ENCODE assay signal across 28 mouse cellular contexts in the genomic region with DNA sequence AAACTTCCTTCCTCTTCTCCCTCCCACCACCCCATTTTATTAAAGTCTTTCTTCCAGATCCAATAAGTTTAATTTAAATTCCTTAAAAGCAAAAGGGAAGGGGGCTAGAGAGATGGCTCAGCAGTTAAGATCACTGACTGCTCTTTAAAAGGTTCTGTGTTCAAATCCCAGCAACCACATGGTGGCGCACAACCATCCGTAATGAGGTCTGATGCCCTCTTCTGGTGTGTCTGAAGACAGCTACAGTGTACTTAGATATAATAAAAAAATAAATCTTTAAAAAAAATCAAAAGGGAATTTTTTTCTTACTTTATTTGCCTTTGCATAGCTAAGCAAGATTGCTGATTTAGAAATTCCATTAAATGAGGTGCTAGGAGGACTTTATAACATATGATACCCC. TPM values are rescaled to one million over a fixed set of nuclear protein-coding genes. Genes with fewer than 3 reads are reported as not detected.
DNase-seq lines count a peak whose midpoint lies in the region; ATAC-seq and TF ChIP-seq lines count a peak whose summit lies in the region.
"Had no signal": no experiment of that assay in that cellular context is flagged by ENCODE, and none has a peak within 500 bp of the region (broad histone marks: within the 10 kb centered on the region; RNA-seq: fewer than 3 reads in every experiment).

No protein-coding gene starts in this region.

- no peak overlapping the region for H3K9ac ChIP-seq in heart, adult 2 months (ENCODE audit: low read depth, low read length)
- H3K9ac ChIP-seq in midbrain, postnatal 0 days (replicated peaks; ENCODE audit: low read length, poor library complexity, severe bottlenecking), result no peak overlapping the region
- H3K9ac ChIP-seq in midbrain, embryonic 14.5 days (replicated peaks; ENCODE audit: low read length), result no peak overlapping the region
- H3K9ac ChIP-seq: embryonic facial prominence, embryonic 12.5 days; embryonic facial prominence, embryonic 15.5 days; forebrain, embryonic 15.5 days; heart, embryonic 13.5 days; hindbrain, embryonic 14.5 days had no signal

- WGBS in heart, adult 2 months, result 92% methylated on average over 2 of the region's 2 CpGs
- 98% methylated on average over 2 of the region's 2 CpGs for WGBS in midbrain, postnatal 0 days
- 92% methylated on average over 2 of the region's 2 CpGs for WGBS in midbrain, embryonic 14.5 days

- no peaks in the 10 kb centered on the region for H3K9me3 ChIP-seq in midbrain, postnatal 0 days (ENCODE audit: low read length)
- no peaks in the 10 kb centered on the region for H3K9me3 ChIP-seq in midbrain, embryonic 14.5 days (ENCODE audit: control insufficient read depth, low read length)
- H3K9me3 ChIP-seq: embryonic facial prominence, embryonic 12.5 days; embryonic facial prominence, embryonic 15.5 days; forebrain, embryonic 15.5 days; heart, embryonic 10.5 days; heart, embryonic 13.5 days had no signal

- no peak for TF ChIP-seq POLR2A in heart, adult 2 months (IDR thresholded peaks at IDR 0.05; ENCODE audit: insufficient read depth, low read depth, low read length)

- no peak overlapping the region for H3K4me2 ChIP-seq in midbrain, postnatal 0 days (ENCODE audit: low read depth, low read length, poor library complexity, severe bottlenecking)
- no peak overlapping the region for H3K4me2 ChIP-seq in midbrain, embryonic 14.5 days (ENCODE audit: low read length)
- H3K4me2 ChIP-seq: embryonic facial prominence, embryonic 12.5 days; embryonic facial prominence, embryonic 15.5 days; forebrain, embryonic 15.5 days; heart, embryonic 13.5 days; hindbrain, embryonic 14.5 days had no signal

- no peak for ATAC-seq in midbrain, postnatal 0 days (ENCODE audit: low FRiP score)
- ATAC-seq in midbrain, embryonic 14.5 days (ENCODE audit: low FRiP score, low TSS enrichment), result no peak
- ATAC-seq: forebrain, embryonic 15.5 days; hindbrain, postnatal 0 days had no signal

- no peak overlapping the region for H3K4me3 ChIP-seq in heart, adult 2 months
- no peak overlapping the region for H3K4me3 ChIP-seq in layer of hippocampus, adult 2 months
- H3K4me3 ChIP-seq in midbrain, postnatal 0 days (ENCODE audit: low read depth, low read length), result no peak overlapping the region
- no peak overlapping the region for H3K4me3 ChIP-seq in midbrain, embryonic 14.5 days (replicated peaks; ENCODE audit: low read depth, low read length)
- H3K4me3 ChIP-seq: embryonic facial prominence, embryonic 12.5 days; embryonic facial prominence, embryonic 15.5 days; forebrain, embryonic 15.5 days; heart, embryonic 10.5 days; heart, embryonic 13.5 days had no signal

- H3K79me2 ChIP-seq in heart, adult 2 months (replicated peaks; ENCODE audit: control insufficient read depth, insufficient read depth, low read length), result peaks cover 9% of the 10 kb centered on the region

- no peak for TF ChIP-seq EP300 in heart, adult 2 months (IDR thresholded peaks at IDR 0.05; ENCODE audit: insufficient read depth, low read depth, low read length)

- H3K27ac ChIP-seq in heart, adult 2 months, result no peak overlapping the region
- H3K27ac ChIP-seq in layer of hippocampus, adult 2 months, result no peak overlapping the region
- H3K27ac ChIP-seq in midbrain, postnatal 0 days (ENCODE audit: low read depth, low read length), result no peak overlapping the region
- no peak overlapping the region for H3K27ac ChIP-seq in midbrain, embryonic 14.5 days (replicated peaks; ENCODE audit: low read depth, low read length)
- H3K27ac ChIP-seq: embryonic facial prominence, embryonic 12.5 days; embryonic facial prominence, embryonic 15.5 days; forebrain, embryonic 15.5 days; heart, embryonic 10.5 days; heart, embryonic 13.5 days; hindbrain, embryonic 14.5 days; hindbrain, postnatal 0 days had no signal

- H3K36me3 ChIP-seq in heart, adult 2 months (ENCODE audit: control insufficient read depth, insufficient read depth, low read length), result peaks cover 16% of the 10 kb centered on the region
- no peaks in the 10 kb centered on the region for H3K36me3 ChIP-seq in midbrain, postnatal 0 days (ENCODE audit: insufficient read depth, low read length)
- H3K36me3 ChIP-seq in midbrain, embryonic 14.5 days (ENCODE audit: control insufficient read depth, insufficient read depth, low read length), result no peaks in the 10 kb centered on the region
- H3K36me3 ChIP-seq: embryonic facial prominence, embryonic 12.5 days; embryonic facial prominence, embryonic 15.5 days; forebrain, embryonic 15.5 days; G1E; heart, embryonic 10.5 days; heart, embryonic 13.5 days had no signal

- TF ChIP-seq CTCF in heart, adult 2 months (IDR thresholded peaks at IDR 0.05), result peak; percentile 31
- peak; percentile 54 for TF ChIP-seq CTCF in layer of hippocampus, adult 2 months (conservative IDR thresholded peaks at IDR 0.05)
- TF ChIP-seq CTCF in midbrain, postnatal 0 days (IDR thresholded peaks at IDR 0.05), result peak; percentile 44

- peaks cover 4% of the 10 kb centered on the region for H3K4me1 ChIP-seq in heart, adult 2 months (ENCODE audit: control insufficient read depth, insufficient read depth, low read length)
- H3K4me1 ChIP-seq in midbrain, postnatal 0 days (ENCODE audit: insufficient read depth, low read length), result no peaks in the 10 kb centered on the region
- no peaks in the 10 kb centered on the region for H3K4me1 ChIP-seq in midbrain, embryonic 14.5 days (ENCODE audit: control insufficient read depth, insufficient read depth, low read length)
- H3K4me1 ChIP-seq: embryonic facial prominence, embryonic 12.5 days; forebrain, embryonic 15.5 days; heart, embryonic 10.5 days had no signal

- H3K27me3 ChIP-seq in heart, adult 2 months (ENCODE audit: control insufficient read depth, insufficient read depth, low read length), result no peaks in the 10 kb centered on the region
- no peaks in the 10 kb centered on the region for H3K27me3 ChIP-seq in midbrain, postnatal 0 days (ENCODE audit: insufficient read depth, low read length)
- H3K27me3 ChIP-seq in midbrain, embryonic 14.5 days (ENCODE audit: control insufficient read depth, insufficient read depth, low read length), result no peaks in the 10 kb centered on the region
- H3K27me3 ChIP-seq: CH12.LX; embryonic facial prominence, embryonic 12.5 days; embryonic facial prominence, embryonic 15.5 days; forebrain, embryonic 15.5 days had no signal

- intact Hi-C loops in heart, adult 2 months (cut with DNase I), result no loop called here
- intact Hi-C loops in gastrocnemius, postnatal 36 days (cut with DNase I), result no loop called here

- no peak for DNase-seq in heart, adult 2 months
- DNase-seq in heart, adult 8-10 months (ENCODE audit: low spot score), result no peak
- no peak for DNase-seq in layer of hippocampus, adult 2 months (ENCODE audit: low spot score in 2 of 2)
- DNase-seq in layer of hippocampus, adult 18-20 months (ENCODE audit: low spot score in 2 of 2), result no peak
- DNase-seq in midbrain, postnatal 0 days (ENCODE audit: low spot score), result no peak
- DNase-seq in midbrain, embryonic 14.5 days, result no peak
- no peak for DNase-seq in gastrocnemius, postnatal 36 days
- DNase-seq: adrenal gland, adult 2 months; adrenal gland, postnatal 14 days; B cell, adult 2 months; cerebellum, adult 11 months; cerebellum, adult 2 months; cerebellum, adult 9-11 months; cerebellum, postnatal 25 days; gastrocnemius, postnatal 10 days; heart, adult 11 months; heart, postnatal 14 days; heart, postnatal 4 days had no signal

RNA-seq across cellular contexts. Expression of a gene that starts 37.2 kb away (rescaled TPM):
- total RNA-seq in heart, adult 2 months (2021), result 100 to 1,000 TPM; 230 to 277 TPM
- polyA plus RNA-seq in heart, adult 2 months (2012; rRNA removed), result 60.2 and 120 TPM in 2 replicates
- 100 to 1,000 TPM; 278 to 326 (median 303) TPM for total RNA-seq in heart, adult 8-10 months (2022)
- total RNA-seq in layer of hippocampus, adult 2 months (2021), result 100 to 1,000 TPM; 127 to 140 TPM
- 100 to 1,000 TPM; 122 to 133 TPM for total RNA-seq in layer of hippocampus, adult 18-20 months (2021)
- total RNA-seq in midbrain, postnatal 0 days (2014; rRNA removed), result 97.8 and 119 TPM in 2 replicates
- 46.6 and 46.7 TPM in 2 replicates for polyA plus RNA-seq in midbrain, postnatal 0 days (2015; fragmentation: Nextera tagmentation; extraction: Ambion mirVana)
- polyA plus RNA-seq in midbrain, embryonic 14.5 days (2014; fragmentation: Nextera tagmentation; extraction: Ambion mirVana), result 53.6 and 56.5 TPM in 2 replicates
- total RNA-seq in gastrocnemius, postnatal 36 days (2021), result 100 to 1,000 TPM in 1 of 2 experiments, 10 to 100 TPM in 1; 97.7 to 103 TPM
- total RNA-seq: common myeloid progenitor, adult 5-6 weeks had no signal
- polyA plus RNA-seq: G1E had no signal
